Mouse (Mus musculus): Measurements from ENCODE around the gene Hey2.

GRCm38 (mm10) chr10:30803587-30804253, 38.9 kb downstream of the Hey2 start:
- no peak for TF ChIP-seq CTCF (IDR thresholded peaks at IDR 0.05; ENCODE audit: borderline replicate concordance, control insufficient read depth, extremely low read depth, insufficient read depth, low read length, poor library complexity)
- TF ChIP-seq POLR2A (IDR thresholded peaks at IDR 0.05; ENCODE audit: control insufficient read depth, extremely low read depth, insufficient read depth, low read length, poor library complexity) = no peak
